Mouse (Mus musculus): Measurements from ENCODE around the gene Jpt1. TPM values are rescaled to one million over a fixed set of nuclear protein-coding genes. Genes with fewer than 3 reads are reported as not detected.
"Not testable (repeated sequence)": the region's sequence is repeated elsewhere in the genome, so short reads cannot be mapped to it uniquely, and the experiment has no call there.

Gene Jpt1
- total and polyA plus RNA-seq, 3 experiments = 110 to 116 (median 110) TPM

DNA sequence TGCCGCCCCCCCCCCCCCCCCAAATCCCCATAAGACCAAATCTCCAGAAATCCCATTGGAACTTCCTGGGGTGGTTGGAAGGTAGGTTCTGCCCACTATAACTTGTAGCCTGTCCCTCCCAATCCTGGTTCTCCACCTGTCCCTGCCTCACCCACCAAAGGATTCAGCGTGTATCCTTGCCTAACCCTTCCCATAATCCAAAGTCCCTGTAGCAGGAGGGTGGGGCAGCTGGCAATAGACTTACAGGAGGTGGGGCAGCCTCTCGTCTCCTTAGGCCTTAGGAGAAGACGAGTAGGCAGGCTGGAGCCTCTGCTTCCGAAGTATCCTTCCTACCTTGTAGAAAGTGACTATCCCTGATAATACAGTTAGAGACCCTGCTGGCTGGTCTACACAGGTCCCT lies 58.0 kb downstream of the Jpt1 start:
- Histone ChIP-seq H3K36me3 (ENCODE audit: control insufficient read depth, insufficient read depth, low read length) (no peaks in the 10 kb centered on the region), H3K4me3 (no peak overlapping the region), H3K27ac (no peak overlapping the region), H3K27me3 (ENCODE audit: control insufficient read depth, insufficient read depth, low read length) (no peaks in the 10 kb centered on the region), H3K4me1 (ENCODE audit: control insufficient read depth, insufficient read depth, low read length) (no peaks in the 10 kb centered on the region), H3K9ac (ENCODE audit: low read depth, low read length) (no peak overlapping the region), H3K79me2 (replicated peaks; ENCODE audit: control insufficient read depth, insufficient read depth, low read length) (no peaks in the 10 kb centered on the region)
- intact Hi-C loops (cut with DNase I) = no loop called here
- WGBS = 91% methylated on average over 4 of the region's 5 CpGs
- DNase-seq = no peak
- TF ChIP-seq CTCF (IDR thresholded peaks at IDR 0.05) (no peak), EP300 (IDR thresholded peaks at IDR 0.05; ENCODE audit: insufficient read depth, low read depth, low read length) (no peak), POLR2A (IDR thresholded peaks at IDR 0.05; ENCODE audit: insufficient read depth, low read depth, low read length) (no peak)

DNA sequence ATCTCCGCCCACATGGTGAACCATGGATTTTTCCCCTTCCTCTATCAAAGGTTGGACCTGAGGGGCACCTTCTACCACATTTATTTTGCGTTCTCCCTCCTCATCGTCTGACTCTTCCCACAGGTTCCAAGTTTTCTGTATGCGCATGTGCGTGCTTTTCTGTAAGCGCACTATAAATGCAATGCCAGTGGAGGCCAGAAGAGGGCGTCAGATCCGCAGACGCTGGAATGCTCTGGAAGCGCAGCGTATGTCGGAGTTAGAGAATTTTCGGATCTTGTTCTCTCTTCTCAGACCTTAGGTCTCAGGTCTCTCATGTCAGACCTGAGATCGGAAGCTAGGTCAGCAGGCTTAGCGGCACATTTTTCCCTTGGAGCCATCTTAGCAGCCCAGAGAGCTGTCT lies 58.6 kb downstream of the Jpt1 start:
- no peak overlapping the region for H3K9ac ChIP-seq (ENCODE audit: low read depth, low read length)
- H3K4me3 ChIP-seq = no peak overlapping the region
- TF ChIP-seq CTCF (IDR thresholded peaks at IDR 0.05) = no peak
- no peak for TF ChIP-seq POLR2A (IDR thresholded peaks at IDR 0.05; ENCODE audit: insufficient read depth, low read depth, low read length)
- no peak for TF ChIP-seq EP300 (IDR thresholded peaks at IDR 0.05; ENCODE audit: insufficient read depth, low read depth, low read length)
- H3K4me1 ChIP-seq (ENCODE audit: control insufficient read depth, insufficient read depth, low read length) = no peaks in the 10 kb centered on the region
- no peak for DNase-seq
- no peaks in the 10 kb centered on the region for H3K79me2 ChIP-seq (replicated peaks; ENCODE audit: control insufficient read depth, insufficient read depth, low read length)
- no peaks in the 10 kb centered on the region for H3K27me3 ChIP-seq (ENCODE audit: control insufficient read depth, insufficient read depth, low read length)
- no peaks in the 10 kb centered on the region for H3K36me3 ChIP-seq (ENCODE audit: control insufficient read depth, insufficient read depth, low read length)
- H3K27ac ChIP-seq = no peak overlapping the region
- WGBS = 91% methylated on average over 15 of the region's 15 CpGs
- intact Hi-C loops (cut with DNase I) = no loop called here

DNA sequence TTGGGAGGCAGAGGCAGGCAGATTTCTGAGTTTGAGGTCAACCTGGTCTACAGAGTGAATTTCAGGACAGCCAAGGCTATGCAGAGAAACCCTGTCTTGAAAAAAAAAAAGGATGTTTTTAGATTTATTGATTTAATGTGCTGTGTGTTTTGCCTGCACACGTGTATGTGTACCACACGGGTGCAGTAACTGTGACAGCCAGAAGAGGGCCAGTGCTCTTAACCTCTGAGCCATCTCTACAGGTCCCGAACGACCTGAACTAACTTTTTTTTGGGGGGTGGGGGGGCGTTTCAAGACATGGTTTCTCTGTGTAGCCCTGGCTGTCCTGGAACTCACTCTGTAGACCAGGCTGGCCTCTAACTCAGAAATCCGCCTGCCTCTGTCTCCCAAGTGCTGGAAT lies 59.4 kb downstream of the Jpt1 start:
- H3K27ac ChIP-seq; H3K4me1 ChIP-seq (ENCODE audit: control insufficient read depth, insufficient read depth, low read length); H3K4me3 ChIP-seq; H3K9ac ChIP-seq (ENCODE audit: low read depth, low read length); H3K27me3 ChIP-seq (ENCODE audit: control insufficient read depth, insufficient read depth, low read length); DNase-seq; H3K79me2 ChIP-seq (replicated peaks; ENCODE audit: control insufficient read depth, insufficient read depth, low read length); H3K36me3 ChIP-seq (ENCODE audit: control insufficient read depth, insufficient read depth, low read length); intact Hi-C loops (cut with DNase I): not testable (repeated sequence)
- WGBS = 91% methylated on average over 6 of the region's 6 CpGs

DNA sequence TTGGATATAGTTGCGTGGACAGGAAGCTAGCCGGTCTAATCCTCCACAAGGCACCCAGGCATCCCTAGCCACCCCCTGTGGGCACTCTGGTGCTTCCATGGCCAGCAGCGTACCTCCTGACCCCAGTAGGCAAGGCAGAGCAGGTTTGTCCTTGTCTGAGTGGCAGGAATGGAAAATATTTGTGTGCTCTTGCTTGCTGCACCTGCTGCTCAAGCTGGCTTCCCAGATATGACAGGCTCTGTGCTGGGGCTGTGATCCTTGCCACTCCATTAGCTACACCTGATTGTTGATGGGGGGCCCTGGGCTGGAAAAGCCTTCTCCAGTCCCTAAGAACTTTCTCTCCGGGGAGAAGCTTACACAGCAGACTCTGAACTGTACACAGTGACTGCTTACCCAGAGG lies 60.9 kb downstream of the Jpt1 start:
- WGBS = 54% methylated on average over 4 of the region's 4 CpGs
- no peak overlapping the region for H3K4me3 ChIP-seq
- H3K9ac ChIP-seq (ENCODE audit: low read depth, low read length) = no peak overlapping the region
- no peak overlapping the region for H3K27ac ChIP-seq
- no peaks in the 10 kb centered on the region for H3K27me3 ChIP-seq (ENCODE audit: control insufficient read depth, insufficient read depth, low read length)
- H3K36me3 ChIP-seq (ENCODE audit: control insufficient read depth, insufficient read depth, low read length) = no peaks in the 10 kb centered on the region
- no peaks in the 10 kb centered on the region for H3K79me2 ChIP-seq (replicated peaks; ENCODE audit: control insufficient read depth, insufficient read depth, low read length)
- TF ChIP-seq POLR2A (IDR thresholded peaks at IDR 0.05; ENCODE audit: insufficient read depth, low read depth, low read length) = no peak
- no peak for TF ChIP-seq EP300 (IDR thresholded peaks at IDR 0.05; ENCODE audit: insufficient read depth, low read depth, low read length)
- TF ChIP-seq CTCF (IDR thresholded peaks at IDR 0.05) = no peak
- DNase-seq = no peak
- H3K4me1 ChIP-seq (ENCODE audit: control insufficient read depth, insufficient read depth, low read length) = no peaks in the 10 kb centered on the region
- intact Hi-C loops (cut with DNase I) = no loop called here

DNA sequence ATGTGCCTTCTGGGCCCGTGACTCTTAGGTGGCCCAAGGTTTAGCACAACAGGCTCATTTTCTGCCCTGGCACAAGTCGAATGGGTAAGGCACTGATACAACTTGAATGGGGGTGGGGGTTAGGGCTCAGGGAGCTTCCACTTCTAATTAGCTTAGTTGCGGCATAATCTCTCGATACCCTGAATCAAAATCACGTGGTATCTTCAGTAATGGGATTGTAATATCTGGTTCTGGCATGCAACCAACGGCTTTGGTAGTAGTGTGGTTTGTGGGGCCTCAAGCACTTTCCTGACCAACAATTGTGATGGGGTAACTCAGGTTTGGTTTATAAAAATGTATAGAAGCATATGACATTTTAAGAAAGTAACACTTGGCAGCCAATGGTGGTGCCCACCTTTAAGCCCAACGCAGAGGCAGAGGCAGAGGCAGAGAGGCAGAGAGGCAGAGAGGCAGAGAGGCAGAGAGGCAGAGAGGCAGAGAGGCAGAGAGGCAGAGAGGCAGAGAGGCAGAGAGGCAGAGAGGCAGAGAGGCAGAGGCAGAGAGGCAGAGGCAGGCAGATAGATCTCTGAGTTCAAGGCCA lies 61.8 kb downstream of the Jpt1 start:
- TF ChIP-seq CTCF (IDR thresholded peaks at IDR 0.05) (no peak), EP300 (IDR thresholded peaks at IDR 0.05; ENCODE audit: insufficient read depth, low read depth, low read length) (no peak), POLR2A (IDR thresholded peaks at IDR 0.05; ENCODE audit: insufficient read depth, low read depth, low read length) (no peak)
- DNase-seq = no peak
- Histone ChIP-seq H3K9ac (ENCODE audit: low read depth, low read length) (no peak overlapping the region), H3K79me2 (replicated peaks; ENCODE audit: control insufficient read depth, insufficient read depth, low read length) (no peaks in the 10 kb centered on the region), H3K27me3 (ENCODE audit: control insufficient read depth, insufficient read depth, low read length) (no peaks in the 10 kb centered on the region), H3K4me3 (no peak overlapping the region), H3K36me3 (ENCODE audit: control insufficient read depth, insufficient read depth, low read length) (no peaks in the 10 kb centered on the region), H3K27ac (no peak overlapping the region), H3K4me1 (ENCODE audit: control insufficient read depth, insufficient read depth, low read length) (peaks cover 1% of the 10 kb centered on the region; the same call in 1 of the 2 replicates)
- intact Hi-C loops (cut with DNase I) = no loop called here
- WGBS = 82% methylated on average over 7 of the region's 7 CpGs

DNA sequence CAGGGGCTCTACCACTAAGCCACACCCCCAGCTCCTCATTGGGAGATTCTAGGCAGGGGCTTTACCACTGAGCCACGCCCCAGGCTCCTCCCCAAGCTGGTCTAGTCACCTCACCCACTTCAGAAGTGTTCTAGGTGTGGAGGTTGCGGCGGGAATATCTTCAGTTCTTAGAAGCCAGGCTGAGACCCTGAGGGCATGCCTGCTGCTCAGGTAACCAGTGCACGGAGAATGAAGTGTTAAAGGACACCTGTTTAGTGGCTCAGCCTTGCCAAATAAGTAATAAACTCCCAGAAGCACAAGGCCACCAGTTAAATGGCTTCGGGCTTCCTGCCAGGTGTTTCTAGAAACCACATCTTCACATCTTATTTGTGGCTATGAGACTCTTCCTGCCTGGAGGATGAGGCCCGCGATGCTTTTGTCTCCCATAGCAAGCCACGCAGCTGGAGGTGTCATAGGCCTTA lies 62.4 kb downstream of the Jpt1 start:
- Histone ChIP-seq H3K27me3 (ENCODE audit: control insufficient read depth, insufficient read depth, low read length) (no peaks in the 10 kb centered on the region), H3K36me3 (ENCODE audit: control insufficient read depth, insufficient read depth, low read length) (no peaks in the 10 kb centered on the region), H3K4me1 (ENCODE audit: control insufficient read depth, insufficient read depth, low read length) (peaks cover 3% of the 10 kb centered on the region; the same call in 1 of the 2 replicates), H3K79me2 (replicated peaks; ENCODE audit: control insufficient read depth, insufficient read depth, low read length) (no peaks in the 10 kb centered on the region), H3K9ac (ENCODE audit: low read depth, low read length) (no peak overlapping the region), H3K27ac (no peak overlapping the region), H3K4me3 (no peak overlapping the region)
- WGBS = 76% methylated on average over 8 of the region's 8 CpGs
- intact Hi-C loops (cut with DNase I) = no loop called here
- no peak for DNase-seq
- TF ChIP-seq POLR2A (IDR thresholded peaks at IDR 0.05; ENCODE audit: insufficient read depth, low read depth, low read length) (no peak), EP300 (IDR thresholded peaks at IDR 0.05; ENCODE audit: insufficient read depth, low read depth, low read length) (no peak), CTCF (IDR thresholded peaks at IDR 0.05) (no peak)

Data from heart, adult 2 months (tissue).